In genomic region chr9:21248326-21248725, GRCm38 (mm10) we compare ENCODE assay signal across 7 mouse cellular contexts. TPM values are rescaled to one million over a fixed set of nuclear protein-coding genes. Genes with fewer than 3 reads are reported as not detected.
DNase-seq lines count a peak whose midpoint lies in the region; ATAC-seq lines count a peak whose summit lies in the region.

Gene S1pr5, minus strand, starts transcription at chr9:21248443.

- H3K9me3 ChIP-seq in neural tube, embryonic 12.5 days = no peaks in the 10 kb centered on the region
- H3K9me3 ChIP-seq in embryonic facial prominence, embryonic 13.5 days = no peaks in the 10 kb centered on the region
- no peaks in the 10 kb centered on the region for H3K9me3 ChIP-seq in hindbrain, embryonic 13.5 days
- no peaks in the 10 kb centered on the region for H3K9me3 ChIP-seq in limb, embryonic 11.5 days (ENCODE audit: control insufficient read depth, low read length)

- no peak within 1 kb of the TSS for H3K9ac ChIP-seq in neural tube, embryonic 12.5 days
- peak within 1 kb of the TSS; percentile 57 for H3K9ac ChIP-seq in embryonic facial prominence, embryonic 13.5 days
- H3K9ac ChIP-seq in hindbrain, embryonic 13.5 days = no peak within 1 kb of the TSS
- no peak within 1 kb of the TSS for H3K9ac ChIP-seq in limb, embryonic 11.5 days (ENCODE audit: low read length)

- H3K27ac ChIP-seq in neural tube, embryonic 12.5 days = no peak within 1 kb of the TSS
- H3K27ac ChIP-seq in embryonic facial prominence, embryonic 13.5 days = no peak within 1 kb of the TSS
- H3K27ac ChIP-seq in hindbrain, embryonic 13.5 days = no peak within 1 kb of the TSS
- H3K27ac ChIP-seq in limb, embryonic 11.5 days (replicated peaks; ENCODE audit: low read depth, low read length) = no peak within 1 kb of the TSS

- peaks cover 24% of the 10 kb centered on the region for H3K4me1 ChIP-seq in neural tube, embryonic 12.5 days
- H3K4me1 ChIP-seq in embryonic facial prominence, embryonic 13.5 days = peaks cover 34% of the 10 kb centered on the region
- H3K4me1 ChIP-seq in hindbrain, embryonic 13.5 days (replicated peaks) = peaks cover 35% of the 10 kb centered on the region
- peaks cover 22% of the 10 kb centered on the region for H3K4me1 ChIP-seq in limb, embryonic 11.5 days (ENCODE audit: control insufficient read depth, insufficient read depth, low read length)

- H3K36me3 ChIP-seq in neural tube, embryonic 12.5 days = no peaks in the 10 kb centered on the region
- H3K36me3 ChIP-seq in embryonic facial prominence, embryonic 13.5 days = no peaks in the 10 kb centered on the region
- H3K36me3 ChIP-seq in hindbrain, embryonic 13.5 days = no peaks in the 10 kb centered on the region
- H3K36me3 ChIP-seq in limb, embryonic 11.5 days (ENCODE audit: control insufficient read depth, insufficient read depth, low read length) = no peaks in the 10 kb centered on the region

- H3K4me3 ChIP-seq in neural tube, embryonic 12.5 days = peak within 1 kb of the TSS; percentile 14; the same call in 1 of the 2 replicates
- peak within 1 kb of the TSS; percentile 29 for H3K4me3 ChIP-seq in embryonic facial prominence, embryonic 13.5 days
- H3K4me3 ChIP-seq in hindbrain, embryonic 13.5 days = peak within 1 kb of the TSS; percentile 23
- peak within 1 kb of the TSS; percentile 16; the same call in 1 of the 2 replicates for H3K4me3 ChIP-seq in limb, embryonic 11.5 days (ENCODE audit: low read depth, low read length)

- DNase-seq in neural tube, embryonic 10.5 days (ENCODE audit: extremely low spot score, low spot score) = no peak
- peak; percentile 40 for DNase-seq in limb, embryonic 11.5 days (ENCODE audit: low spot score)
- DNase-seq in thymus, postnatal 0 days (ENCODE audit: low spot score) = no peak

- ATAC-seq in neural tube, embryonic 12.5 days (ENCODE audit: low FRiP score, low read depth) = no peak
- ATAC-seq in embryonic facial prominence, embryonic 13.5 days (ENCODE audit: insufficient number of reproducible peaks, insufficient read depth, low FRiP score, low TSS enrichment, low read depth) = no peak
- no peak for ATAC-seq in hindbrain, embryonic 13.5 days (ENCODE audit: low FRiP score)
- no peak for ATAC-seq in limb, embryonic 11.5 days (ENCODE audit: insufficient number of reproducible peaks, low FRiP score, low TSS enrichment, low read depth)
- ATAC-seq in megakaryocyte-erythroid progenitor cell, adult 5-6 weeks (replicated peaks; ENCODE audit: low FRiP score, low TSS enrichment, poor library complexity, severe bottlenecking) = 0 out of 2 replicates have a peak, but pooled peaks have one; percentile 23

- under 1% methylated on average over 20 of the region's 30 CpGs for WGBS in neural tube, embryonic 12.5 days
- WGBS in embryonic facial prominence, embryonic 13.5 days = under 1% methylated on average over 30 of the region's 30 CpGs
- WGBS in hindbrain, embryonic 13.5 days = 2% methylated on average over 29 of the region's 30 CpGs
- 2% methylated on average over 29 of the region's 30 CpGs for WGBS in limb, embryonic 11.5 days

- peaks cover 78% of the 10 kb centered on the region for H3K27me3 ChIP-seq in neural tube, embryonic 12.5 days (replicated peaks)
- peaks cover 89% of the 10 kb centered on the region for H3K27me3 ChIP-seq in embryonic facial prominence, embryonic 13.5 days
- peaks cover 99% of the 10 kb centered on the region for H3K27me3 ChIP-seq in hindbrain, embryonic 13.5 days
- H3K27me3 ChIP-seq in limb, embryonic 11.5 days (ENCODE audit: control insufficient read depth, insufficient read depth, low read length) = peaks cover 74% of the 10 kb centered on the region

- H3K4me2 ChIP-seq in neural tube, embryonic 12.5 days (replicated peaks) = peak within 1 kb of the TSS; percentile 45
- H3K4me2 ChIP-seq in embryonic facial prominence, embryonic 13.5 days = peak within 1 kb of the TSS; percentile 55
- peak within 1 kb of the TSS; percentile 35 for H3K4me2 ChIP-seq in hindbrain, embryonic 13.5 days
- H3K4me2 ChIP-seq in limb, embryonic 11.5 days (ENCODE audit: low read depth, severe bottlenecking) = peak within 1 kb of the TSS; percentile 33

RNA-seq across cellular contexts. Expression of gene S1pr5, which starts in this region (rescaled TPM):
- 1.5 and 2.0 TPM in 2 replicates for polyA plus RNA-seq in neural tube, embryonic 12.5 days (2016; fragmentation: Nextera tagmentation; extraction: Ambion mirVana)
- polyA plus RNA-seq in embryonic facial prominence, embryonic 13.5 days (2015; fragmentation: Nextera tagmentation; extraction: Ambion mirVana) = 0.21 and 0.58 TPM in 2 replicates
- 2.8 and 3.4 TPM in 2 replicates for polyA plus RNA-seq in hindbrain, embryonic 13.5 days (2015; fragmentation: Nextera tagmentation; extraction: Ambion mirVana)
- 0.38 and 0.39 TPM in 2 replicates for polyA plus RNA-seq in limb, embryonic 11.5 days (2014; fragmentation: Nextera tagmentation; extraction: Ambion mirVana)
- 0.59 TPM in 1 of 2 replicates, not detected in the other for total RNA-seq in megakaryocyte-erythroid progenitor cell, adult 5-6 weeks (2014; fragmentation: Nextera tagmentation)
- total RNA-seq in megakaryocyte-erythroid progenitor cell, adult 5-6 weeks (2017) = 1.1 TPM in 1 of 2 replicates, not detected in the other
- polyA plus RNA-seq in thymus, postnatal 0 days (2015; fragmentation: Nextera tagmentation; extraction: Ambion mirVana) = 0.09 TPM in 1 of 2 replicates, not detected in the other

Comparison
In these comparisons a context has a peak if more than half of its experiments do, and no peak if none do; other contexts are left out.
1. Peak in DNase-seq, H3K4me3 ChIP-seq and H3K4me2 ChIP-seq in limb, embryonic 11.5 days; RNA of the gene not detected or under 1 TPM.